Mouse (Mus musculus) thymus, postnatal 36 days (tissue): ENCODE measurements around the gene Grik4.

ENCODE experiments used
- DNase-seq, 2 experiments: peaks; one replicate each; pipeline ENCODE4 v3.0.0; 2022; ENCODE audit warnings: mixed read lengths in 2 of 2

The Grik4 gene

DNA sequence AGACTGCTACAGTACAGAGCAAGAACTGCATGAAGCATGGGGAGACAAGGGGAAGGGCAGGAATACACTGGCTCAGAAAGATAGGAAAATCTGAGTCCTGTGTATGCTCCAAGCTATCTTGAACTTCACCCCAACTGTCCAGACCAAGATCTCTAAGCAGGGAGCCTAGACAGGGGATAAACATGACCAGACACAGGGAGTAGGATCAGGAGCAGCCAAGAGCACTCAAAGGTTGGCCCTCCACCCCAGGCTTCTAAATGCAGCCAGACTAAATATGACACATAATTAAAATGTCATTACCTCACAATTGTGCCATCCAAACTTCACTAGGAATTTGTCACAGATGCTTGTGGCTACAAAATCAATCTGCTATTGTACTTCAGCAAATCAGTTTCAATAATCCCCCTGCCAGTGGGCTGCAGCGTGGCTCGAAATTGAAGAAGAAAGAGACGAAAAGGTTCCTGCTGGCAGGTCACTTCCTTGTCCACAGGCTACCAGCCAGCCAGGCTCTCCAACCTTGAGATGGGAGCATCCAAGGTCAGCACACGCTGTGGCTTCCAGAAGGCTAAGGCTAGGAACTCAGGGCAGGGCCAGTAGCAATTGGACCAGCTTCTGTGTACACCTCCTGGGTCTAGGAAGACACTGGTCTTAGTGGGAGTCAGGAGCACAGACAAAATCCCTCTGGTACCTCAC, 85.1 kb downstream of the Grik4 start:
- DNase-seq, result no peak

DNA sequence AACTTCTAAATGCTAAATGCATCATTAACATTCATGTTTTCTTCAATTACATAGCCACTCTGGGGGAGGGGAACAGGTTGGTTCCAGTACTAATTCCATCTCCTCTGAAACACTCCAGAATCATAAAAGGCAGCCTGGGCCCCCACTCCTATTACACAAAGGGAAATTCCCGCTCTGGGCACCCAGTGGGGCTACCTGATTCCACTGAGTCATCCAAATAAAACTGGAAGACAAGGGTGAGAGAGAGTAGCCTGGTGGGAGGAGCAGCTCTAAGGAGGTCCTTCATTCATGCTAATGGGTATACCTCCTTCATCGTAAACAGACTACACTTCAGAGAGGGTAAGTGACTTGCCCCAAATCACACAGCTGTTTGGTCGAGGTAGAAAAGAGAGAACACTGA, 85.7 kb downstream of the Grik4 start:
- no peak for DNase-seq

DNA sequence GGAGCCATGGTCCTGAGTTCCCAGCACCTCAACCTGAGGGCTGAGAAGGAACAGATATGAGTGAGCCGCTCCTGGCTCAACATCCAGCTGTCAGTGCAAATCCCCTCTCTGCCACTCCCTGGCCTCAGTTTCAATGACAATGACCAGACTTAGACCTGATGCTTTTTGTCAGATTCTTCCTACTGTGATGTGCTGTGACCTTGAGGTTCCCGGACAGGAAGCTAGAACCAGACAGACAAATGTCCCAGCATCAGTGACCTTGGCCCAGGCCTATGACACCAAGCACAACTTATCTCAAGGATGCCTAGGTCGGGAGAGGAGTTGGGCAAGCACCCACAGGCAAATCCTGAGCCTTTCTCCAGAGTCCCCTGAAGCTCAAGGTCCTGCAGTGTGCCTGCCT, 86.5 kb downstream of the Grik4 start:
- no peak for DNase-seq

DNA sequence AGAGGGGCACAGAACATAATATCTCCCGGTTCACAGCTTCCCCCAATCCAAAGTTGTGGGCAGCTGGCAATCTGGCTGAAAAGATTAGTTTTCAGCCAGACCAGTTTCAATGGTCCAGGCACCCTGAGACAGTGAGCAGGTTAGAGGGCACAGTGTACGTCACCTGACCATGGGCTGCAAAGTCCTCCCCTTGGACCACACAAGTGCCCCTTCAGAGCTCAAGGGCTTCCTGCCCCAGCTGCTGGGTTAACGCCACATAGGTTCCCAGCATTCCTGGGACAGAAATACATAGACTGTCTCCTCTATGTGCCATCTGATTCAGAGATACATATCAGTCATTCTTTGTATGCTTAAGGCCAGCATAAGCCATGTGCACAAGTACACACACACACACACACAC, 91.2 kb downstream of the Grik4 start:
- DNase-seq, result no peak

DNA sequence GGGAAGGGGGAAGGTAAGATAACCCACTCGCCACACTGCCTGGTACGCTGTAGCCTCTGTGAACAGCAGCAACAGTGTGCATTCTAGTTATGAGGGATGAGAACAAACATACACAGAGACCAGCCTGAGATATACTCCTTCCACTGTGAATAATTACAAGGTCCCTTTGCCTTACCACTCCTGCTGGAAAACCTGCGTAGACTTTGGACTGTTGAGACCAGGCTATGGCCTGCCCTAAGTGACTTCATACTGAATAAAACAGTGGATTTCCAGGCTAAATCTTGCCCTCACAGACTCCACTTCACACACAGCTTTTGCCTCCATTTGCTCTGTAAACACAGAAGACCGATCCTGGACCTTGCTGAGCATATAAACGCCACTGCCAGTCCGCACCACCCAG, 94.2 kb downstream of the Grik4 start:
- DNase-seq, result no peak

DNA sequence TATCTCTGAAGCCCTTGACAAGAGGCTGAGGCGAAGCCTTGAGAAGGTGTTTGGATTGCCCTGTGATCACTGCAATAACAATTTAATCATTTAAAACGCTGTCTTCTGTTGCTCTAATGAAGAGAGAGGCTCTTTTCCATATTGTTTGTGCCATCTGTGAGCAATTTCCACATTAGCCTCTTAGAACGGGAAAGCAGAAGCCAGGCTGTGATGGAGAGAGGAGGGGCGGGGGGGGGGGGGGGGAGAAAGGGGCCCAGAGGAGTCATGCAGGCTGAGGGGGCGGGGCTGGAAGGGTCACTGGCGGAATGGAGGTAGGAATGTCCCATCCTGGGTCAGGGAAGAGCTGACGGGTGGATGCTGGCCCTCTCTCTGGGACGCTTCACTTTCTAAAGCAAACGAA, 96.2 kb downstream of the Grik4 start:
- DNase-seq, result no peak

DNA sequence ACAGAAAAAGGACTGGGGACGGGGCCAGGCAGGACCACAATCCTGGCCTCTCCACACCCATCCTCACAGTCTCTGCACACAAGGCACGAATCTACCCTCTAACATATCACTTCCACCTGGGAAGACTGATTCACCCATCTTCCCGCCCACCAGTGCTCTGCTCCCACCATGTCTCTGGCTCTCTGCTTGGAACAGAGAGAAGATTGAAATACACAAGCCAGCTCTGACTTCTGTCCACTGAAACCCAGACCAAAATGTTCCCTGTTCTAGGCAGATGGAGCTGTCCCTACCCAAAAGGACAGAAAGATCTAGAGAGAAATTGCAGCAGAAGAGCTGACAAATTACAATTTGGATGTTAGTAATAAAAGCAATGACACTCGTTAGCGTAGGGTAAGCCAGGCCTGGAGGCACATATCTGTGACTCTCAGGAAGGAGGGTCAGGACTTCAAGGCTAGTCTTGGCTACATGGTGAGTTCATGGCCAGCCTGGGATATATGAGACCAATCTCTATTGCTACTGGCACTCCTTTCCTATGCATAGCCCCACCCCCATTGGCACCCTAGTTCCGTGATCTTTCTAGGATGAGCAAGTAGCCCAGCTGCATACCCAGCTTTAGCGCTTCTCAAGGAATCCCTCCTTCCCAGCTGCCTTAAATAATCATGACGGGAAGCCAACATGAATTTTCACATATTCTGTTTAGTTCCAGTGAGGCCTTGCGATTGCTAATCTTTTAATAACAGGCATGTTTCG, 97.4 kb downstream of the Grik4 start:
- no peak for DNase-seq

DNA sequence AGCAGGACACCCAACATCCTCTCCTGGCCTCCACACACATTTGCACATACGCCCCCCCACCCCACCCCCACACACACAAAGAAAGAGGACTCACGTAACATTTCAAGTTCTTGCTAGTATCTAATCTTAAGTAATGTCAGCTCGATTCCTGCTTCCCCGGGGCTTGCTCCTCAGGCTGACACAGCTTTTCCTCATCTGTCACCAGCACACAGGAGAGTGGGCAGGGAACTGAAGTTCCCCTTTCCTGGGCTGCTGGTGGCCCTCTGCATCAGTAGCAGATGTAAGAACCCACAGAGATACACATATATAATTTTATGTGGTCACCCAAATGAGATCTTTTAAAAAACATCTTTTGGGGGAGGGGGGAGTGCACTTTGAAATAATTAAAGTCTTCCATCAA, 98.2 kb downstream of the Grik4 start:
- DNase-seq, result no peak

DNA sequence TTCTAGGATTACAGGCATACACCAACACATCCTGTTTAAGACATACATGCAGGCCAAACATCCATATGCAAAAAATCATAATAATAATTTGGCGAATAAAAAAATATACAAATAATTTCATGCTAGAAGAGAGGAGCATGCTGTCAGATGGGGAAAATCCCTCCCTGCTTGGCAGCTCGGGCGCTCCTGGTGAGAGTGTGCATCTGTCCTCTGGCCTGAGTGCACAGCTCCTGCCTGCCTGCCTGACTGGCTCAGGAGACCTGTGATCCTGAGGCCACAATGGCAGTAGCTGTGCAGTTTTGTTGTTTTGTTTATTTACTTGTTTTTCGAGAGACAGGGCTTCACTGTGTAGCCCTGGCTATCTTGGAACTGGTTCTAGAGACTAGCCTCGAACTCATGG, 100.0 kb downstream of the Grik4 start:
- DNase-seq, result no peak

DNA sequence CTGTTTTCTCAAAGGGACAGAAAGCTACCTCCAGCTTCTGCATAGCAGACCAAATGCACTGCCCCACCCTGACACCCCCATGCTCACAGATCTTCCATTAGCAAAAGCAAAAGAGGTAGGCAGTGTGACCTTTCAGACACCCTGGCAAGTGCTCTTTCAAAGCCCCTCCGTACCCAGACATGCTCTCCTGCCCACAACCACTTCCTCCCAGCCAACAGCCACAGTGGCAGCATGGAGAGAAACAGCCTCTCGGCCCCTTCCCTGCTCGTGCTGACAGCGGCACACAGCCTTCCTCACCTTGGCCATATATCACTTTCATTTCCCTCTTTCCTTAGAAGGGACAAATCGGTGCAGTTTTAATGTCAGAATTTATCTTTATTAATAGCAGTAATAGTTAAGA, 106.0 kb downstream of the Grik4 start:
- peak; percentile 54 to 68 for DNase-seq

DNA sequence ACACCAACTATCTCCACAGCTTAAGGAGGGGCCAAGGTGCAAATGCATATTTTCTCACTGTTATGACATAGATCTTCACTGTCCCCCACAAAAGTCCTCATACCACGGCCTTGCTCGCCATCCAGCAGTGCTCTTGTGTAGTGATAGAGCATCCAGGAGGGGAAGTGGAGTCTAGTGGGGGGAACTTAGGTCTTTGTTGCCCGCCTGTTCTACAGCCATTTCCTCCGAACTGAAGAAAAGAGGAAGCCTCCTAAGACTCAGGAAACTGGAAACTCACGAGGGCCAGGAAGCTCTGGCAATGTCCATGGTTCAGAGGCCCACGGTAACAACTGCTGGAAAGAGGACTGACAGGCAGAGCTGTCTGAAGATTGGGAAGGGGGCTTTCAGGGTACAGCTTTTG, 106.8 kb downstream of the Grik4 start:
- no peak for DNase-seq

DNA sequence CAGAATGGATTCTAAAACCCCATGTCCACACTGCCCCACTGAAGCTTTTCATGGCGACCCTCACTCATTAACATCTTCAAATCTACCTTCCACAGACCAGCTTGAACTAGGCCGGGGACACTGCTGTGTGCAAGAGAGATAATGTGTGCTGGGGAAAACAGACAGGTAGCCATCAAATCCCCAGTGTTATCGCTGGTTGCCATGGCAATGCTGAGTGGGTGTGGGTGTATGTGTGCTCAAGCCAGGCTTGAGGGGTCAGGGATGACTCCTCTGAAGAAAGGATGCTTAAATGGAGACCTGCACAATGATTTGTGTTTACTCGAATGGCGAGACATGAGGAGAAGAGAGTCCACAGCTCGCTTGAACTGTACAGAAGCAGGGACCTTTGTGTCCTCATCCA, 112.7 kb downstream of the Grik4 start:
- no peak for DNase-seq

DNA sequence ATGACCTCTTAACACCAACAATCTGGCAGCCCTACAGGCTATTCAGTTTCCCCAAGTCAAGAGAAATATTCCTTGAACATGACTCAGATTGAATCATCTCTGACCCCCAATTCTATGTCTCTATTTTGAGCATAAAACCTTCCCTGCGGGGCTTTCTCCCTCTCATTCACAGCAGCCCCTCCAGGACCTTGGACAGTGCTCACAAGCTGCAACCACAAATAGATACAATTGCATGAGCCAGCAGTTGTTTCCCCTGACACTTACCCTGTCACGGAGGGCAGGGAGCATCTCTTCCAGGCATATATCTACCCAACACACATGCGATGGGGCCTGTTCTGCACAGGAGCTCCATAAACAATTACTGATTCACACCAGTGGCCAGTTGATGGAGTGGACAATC, 125.0 kb downstream of the Grik4 start:
- DNase-seq, result no peak

DNA sequence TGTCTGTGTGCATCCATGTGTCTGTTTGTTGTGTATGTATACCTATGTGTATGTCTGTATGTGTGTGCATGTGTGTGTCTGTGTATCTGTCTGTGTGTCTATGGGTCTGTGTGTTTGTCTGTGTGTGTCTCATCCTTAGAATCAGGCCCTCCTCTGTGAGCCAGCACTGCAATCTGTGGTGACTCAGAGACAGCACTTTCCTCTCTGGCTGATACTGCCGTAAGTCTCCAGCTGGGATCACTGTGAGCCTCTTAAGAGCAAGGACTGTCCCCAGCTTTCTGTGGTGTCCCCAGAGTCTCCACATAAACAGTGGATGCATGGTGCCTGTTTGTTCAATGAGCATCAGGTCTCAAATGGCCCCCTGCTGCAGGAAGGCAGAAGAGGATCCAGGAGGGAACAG, 127.5 kb downstream of the Grik4 start:
- DNase-seq, result no peak

DNA sequence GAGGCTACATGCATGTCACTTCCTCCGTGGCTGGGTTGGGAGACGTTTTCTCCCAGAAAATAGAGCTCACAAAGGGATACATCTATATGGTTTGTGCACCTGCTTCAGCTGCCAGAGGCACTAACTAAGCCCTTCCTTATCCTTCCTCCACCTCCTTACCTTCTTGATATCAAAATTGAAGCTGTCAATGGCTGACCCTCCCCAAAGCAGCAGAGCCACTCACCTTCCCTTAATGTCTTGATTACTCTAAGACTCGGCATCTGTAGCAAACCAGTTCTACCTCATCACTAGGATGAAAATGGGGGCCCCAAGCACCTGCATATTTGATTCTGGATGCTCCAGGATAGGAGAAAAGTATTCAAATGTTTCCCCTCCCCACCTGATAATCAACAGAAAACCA, 135.1 kb downstream of the Grik4 start:
- no peak for DNase-seq

DNA sequence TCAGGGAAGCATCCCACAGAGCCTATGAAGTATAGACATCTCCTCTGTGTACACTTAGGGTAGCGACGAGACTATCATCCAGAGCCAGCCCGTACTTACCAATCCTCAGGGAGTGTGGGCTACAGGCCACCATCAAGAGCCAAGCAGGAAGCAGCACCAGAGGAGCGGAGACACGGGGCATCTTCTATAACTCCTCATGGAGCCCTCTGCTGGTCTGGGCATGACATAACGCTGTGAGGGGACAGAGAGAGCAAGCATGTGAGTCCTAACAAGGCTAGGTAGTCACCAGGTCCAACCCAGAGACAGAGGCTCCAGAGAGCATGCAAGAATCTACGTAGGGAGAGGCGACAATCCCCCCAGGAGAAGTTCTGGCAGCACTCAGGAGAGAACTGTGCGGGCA, 135.9 kb downstream of the Grik4 start:
- peak; percentile 16 to 19 for DNase-seq

DNA sequence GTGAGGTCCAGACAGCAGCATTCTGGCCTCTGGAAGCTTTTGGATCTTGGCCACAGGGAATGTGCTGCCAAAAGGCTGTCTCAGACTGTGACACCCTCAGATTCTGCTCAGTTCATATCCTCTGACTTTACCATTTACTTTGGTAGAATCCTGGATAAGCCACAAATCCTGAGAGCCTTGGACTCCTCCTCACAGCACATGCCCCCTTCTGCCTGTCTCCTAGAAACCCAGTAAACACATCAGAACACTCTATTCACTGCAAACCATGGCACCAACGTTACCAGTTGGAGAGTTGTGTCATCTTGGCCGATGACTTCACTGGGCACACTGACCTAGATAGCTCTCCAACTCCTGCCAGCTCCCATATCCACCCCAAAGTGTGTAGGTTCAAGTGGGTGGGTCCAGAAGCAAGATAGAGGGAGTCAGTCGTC, 141.2 kb downstream of the Grik4 start:
- DNase-seq, result no peak

DNA sequence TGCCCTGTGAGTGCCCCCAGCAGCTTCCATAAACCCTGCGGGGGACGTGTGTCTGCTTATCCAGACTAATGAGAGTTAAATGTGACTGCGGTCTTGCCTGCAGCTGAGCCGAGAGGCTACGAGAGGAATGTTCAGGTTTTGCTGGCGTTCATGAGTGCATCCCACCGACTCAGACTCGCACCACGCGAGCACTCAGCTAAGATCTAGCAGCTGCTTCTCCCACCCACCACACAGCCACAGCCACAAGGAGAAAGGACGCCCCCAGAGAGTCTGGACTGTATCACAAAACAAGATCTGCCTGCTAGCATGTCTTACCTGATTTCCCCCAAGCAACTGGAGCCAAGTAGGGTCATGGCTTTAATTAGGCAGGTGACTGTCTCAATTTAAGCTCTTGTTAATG, 142.4 kb downstream of the Grik4 start:
- no peak for DNase-seq

DNA sequence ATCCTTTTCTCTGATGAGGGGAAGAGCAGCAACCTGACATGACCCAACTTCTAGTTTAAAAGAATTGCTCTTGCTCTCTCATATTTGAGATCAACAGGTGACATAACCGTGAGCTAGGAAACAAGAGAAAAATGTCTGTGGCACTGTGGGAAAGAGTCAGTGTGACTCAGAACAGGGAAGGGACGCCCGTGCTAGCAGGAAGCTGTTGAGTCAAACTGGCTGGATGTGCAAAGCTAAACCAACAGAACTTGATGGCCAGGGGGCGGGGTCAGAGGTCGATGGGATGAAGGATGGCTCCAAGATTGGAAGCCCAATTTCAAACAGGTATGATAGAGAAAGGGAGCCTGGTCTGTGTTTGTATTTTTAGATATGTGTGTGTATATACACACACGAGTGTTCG, 144.2 kb downstream of the Grik4 start:
- DNase-seq, result no peak

DNA sequence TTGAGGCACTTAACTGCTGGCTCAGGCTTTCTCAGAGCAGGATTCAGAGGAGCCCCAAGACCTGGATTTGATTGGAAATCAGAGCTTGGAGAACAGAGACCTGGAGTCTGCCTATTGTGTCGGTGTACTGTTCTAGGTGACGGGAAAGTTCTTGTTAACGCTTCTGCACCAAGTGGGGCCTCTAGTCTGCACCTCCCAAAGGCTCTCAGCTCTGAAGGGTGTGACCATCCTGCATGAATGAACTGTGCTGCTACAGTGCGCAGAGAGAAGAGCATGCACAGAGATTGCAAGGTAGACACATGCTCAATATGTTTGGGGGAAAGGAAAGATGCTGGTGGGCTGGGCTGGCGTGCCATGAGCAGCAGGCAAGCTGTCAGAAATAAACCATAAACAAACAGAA, 144.6 kb downstream of the Grik4 start:
- no peak for DNase-seq

DNA sequence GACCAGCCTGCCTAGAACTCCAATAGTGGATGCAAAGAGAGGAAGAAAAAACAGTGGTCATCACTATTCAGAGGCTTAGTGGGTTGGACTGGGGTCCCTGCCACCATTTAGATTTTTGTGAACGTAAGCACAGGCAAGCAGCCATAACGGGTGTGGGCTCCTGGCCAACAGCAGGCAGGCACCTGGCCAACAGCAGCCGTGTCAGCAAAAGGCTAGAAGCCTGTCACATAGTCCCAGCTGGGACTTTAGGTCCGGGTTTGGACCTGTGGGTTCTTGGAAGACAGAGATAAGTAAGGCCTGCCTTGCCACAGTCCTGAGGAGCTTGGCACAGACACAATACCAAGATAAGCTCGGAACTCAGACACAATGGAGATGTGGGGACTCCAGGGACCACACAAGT, 145.1 kb downstream of the Grik4 start:
- DNase-seq, result no peak

DNA sequence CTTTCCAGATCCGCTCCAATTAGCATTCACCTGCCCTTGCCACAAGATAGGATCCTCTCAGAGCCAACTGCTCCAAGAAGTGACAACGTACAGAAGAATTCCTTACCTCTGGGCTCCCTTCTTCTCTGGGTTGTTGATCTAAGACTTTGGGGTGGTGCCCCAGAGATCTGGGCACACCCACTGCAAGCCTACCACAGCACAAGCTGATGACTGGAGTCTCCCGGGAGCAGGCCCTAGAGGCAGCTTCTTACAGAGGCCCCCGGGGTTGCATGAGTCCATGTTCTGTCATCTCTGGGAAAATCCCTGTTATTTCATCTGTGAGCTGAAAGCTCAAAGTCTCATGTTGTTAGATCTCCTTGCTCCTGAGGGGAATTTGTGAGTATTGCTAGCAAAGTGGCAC, 146.0 kb downstream of the Grik4 start:
- DNase-seq, result no peak

DNA sequence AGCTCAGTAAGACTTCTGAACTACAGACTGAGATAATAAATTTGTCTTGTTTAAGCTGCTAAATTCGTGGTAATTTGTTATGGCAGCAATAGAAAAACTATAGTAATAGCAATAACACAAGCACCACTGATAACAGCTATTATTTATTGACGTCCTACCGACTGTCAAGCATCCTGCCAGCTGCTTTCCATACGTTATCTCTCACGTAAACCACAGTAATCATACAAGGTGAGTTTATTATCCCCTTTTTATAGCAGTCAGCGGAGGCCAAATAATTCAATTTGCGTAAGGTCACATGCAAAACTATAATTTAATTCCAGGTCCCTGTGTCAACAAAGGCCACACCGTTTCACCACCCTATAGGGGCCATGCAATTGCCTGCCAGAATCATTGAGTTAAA, 147.0 kb downstream of the Grik4 start:
- DNase-seq, result no peak

DNA sequence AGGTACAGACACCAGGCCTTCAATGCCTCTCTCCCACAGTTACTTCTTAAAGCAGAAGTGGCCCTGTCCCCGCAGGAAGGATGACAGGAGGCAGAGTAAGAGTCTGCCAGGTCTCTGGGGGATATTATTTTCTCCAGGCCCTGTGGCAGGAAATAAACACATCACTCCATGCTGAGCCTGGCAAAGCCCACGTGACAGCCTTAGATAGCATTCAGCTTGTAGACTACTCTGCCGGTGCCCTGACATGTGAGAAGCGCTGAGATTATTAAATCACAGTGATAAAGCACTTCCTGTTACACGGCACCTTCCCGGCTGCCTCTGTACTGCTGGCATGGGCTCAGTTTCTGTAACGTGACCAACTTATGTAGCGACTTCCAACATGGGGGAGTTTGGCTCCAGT, 148.4 kb downstream of the Grik4 start:
- no peak for DNase-seq

DNA sequence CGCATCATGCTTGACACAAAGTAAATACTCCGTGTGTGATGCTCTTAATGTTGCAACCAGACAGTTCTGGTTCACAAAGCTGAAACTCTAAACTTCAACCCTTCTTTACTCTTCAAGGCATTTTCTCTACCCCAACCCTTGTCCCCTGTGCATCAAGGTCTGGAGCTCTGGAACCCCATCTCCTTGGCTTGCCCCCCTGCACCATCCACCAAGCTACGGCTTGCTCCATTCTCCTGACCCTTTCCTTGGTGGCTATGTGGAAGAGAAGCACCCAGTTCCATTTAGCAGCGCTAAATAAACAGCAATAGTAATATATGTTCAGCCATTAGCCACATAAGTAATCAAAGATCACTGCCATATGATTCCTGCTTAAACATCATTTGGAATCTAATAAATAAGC, 150.3 kb downstream of the Grik4 start:
- no peak for DNase-seq
